16 mouse cellular contexts compared by ENCODE assay signal in genomic region chr7:99097781-99098180, GRCm38 (mm10).
"Had no signal": no experiment of that assay in that cellular context is flagged by ENCODE, and none has a peak within 500 bp of the region (broad histone marks: within the 10 kb centered on the region; RNA-seq: fewer than 3 reads in every experiment).

No protein-coding gene starts in this region.

- H3K27ac ChIP-seq: neural tube, embryonic 13.5 days; neural tube, embryonic 15.5 days; stomach, embryonic 15.5 days; stomach, postnatal 0 days had no signal

- H3K4me3 ChIP-seq: neural tube, embryonic 13.5 days; neural tube, embryonic 15.5 days; stomach, embryonic 15.5 days had no signal

- H3K27me3 ChIP-seq: neural tube, embryonic 13.5 days; neural tube, embryonic 15.5 days; stomach, embryonic 15.5 days had no signal

- DNase-seq: retina, postnatal 1 day; right cerebral cortex, adult 18-20 months; right cerebral cortex, postnatal 14 days; right cerebral cortex, postnatal 25 days; right cerebral cortex, postnatal 4 days; spleen, adult 18-20 months; thymus, adult 18-20 months; thymus, adult 2 months; thymus, postnatal 14 days; thymus, postnatal 25 days; thymus, postnatal 36 days; thymus, postnatal 4 days had no signal

- H3K9ac ChIP-seq: neural tube, embryonic 13.5 days; neural tube, embryonic 15.5 days; stomach, embryonic 15.5 days had no signal

- H3K4me2 ChIP-seq: neural tube, embryonic 13.5 days; neural tube, embryonic 15.5 days; stomach, embryonic 15.5 days had no signal

- H3K9me3 ChIP-seq: neural tube, embryonic 13.5 days; neural tube, embryonic 15.5 days; stomach, embryonic 15.5 days had no signal
